Mouse (Mus musculus): ENCODE measurements around the gene Tmem245.
A peak's percentile ranks its signal among the peaks of the same experiment; 100 is the strongest.

Tmem245 gene

DNA sequence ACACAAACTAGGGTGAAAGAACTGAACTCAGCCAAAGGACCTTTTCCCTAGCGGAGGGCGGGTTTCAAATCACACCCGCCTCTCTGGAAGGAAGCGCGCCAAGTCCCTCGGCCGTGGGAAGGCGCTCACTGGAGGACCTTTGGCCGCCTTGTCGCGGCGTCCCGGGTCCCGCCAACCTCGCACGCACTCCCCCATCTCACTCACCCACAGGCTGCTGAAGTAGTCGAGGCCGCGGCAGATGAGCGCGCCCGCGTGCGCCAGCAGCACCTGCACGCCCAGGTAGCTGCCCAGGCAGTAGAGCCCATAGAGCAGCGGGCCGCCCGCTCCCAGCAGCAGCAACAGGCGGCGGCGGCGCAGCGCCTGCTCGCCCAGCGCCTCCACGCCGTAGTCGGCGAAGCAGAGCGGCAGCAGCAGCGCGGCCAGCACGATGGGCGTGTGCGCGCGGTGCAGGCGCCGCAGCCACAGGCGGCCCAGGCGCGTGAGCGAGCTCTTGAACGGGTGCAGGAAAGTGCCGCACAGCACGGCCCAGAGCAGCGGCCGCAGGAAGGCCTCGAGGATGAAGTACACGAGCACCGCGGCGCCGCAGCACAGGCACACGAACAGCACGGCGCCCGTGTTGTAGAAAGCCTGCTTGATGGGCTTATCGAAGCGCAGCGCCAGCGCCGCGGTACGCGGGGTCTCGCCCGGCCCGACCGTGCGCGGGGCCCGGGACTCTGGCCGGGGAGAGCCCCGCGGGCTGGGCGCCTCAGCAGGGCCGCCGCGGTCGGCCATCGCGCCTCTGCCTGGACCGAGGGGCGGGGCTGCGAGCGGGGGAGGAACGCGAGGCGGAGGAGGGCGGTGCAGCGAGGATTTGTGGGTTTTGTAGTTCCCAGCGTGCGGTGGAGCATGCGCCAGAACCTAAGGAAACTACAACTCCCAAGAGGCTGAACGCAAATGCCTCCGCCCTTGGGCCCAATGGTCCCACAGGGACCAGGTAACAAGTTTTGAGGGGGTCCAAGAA, at the start of gene Tmem245:
TSS of gene Tmem245 (minus strand) at position 797 of the 1,000 bp plus-strand sequence.
- DNase-seq = peak; percentile 97

DNA sequence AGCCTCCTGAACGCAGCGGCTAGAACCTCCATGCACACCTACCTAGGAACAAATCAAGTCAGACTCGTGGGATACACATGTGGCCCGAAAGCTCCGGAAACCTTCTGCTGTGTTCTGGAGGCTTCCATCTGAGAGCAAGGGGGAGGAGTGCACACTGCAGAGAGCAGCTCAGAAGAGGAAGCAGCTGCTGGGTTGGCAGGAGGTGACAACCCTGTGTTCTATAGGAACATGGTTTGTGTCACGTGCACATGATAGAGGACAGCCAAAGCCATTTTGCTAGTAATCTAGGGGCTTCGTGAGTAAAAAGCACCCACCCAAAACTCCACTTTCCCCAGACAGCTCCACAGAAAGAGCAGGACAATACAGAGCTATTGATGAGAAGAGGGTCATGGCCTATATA, 46.1 kb upstream of the Tmem245 start:
- DNase-seq = no peak

DNA sequence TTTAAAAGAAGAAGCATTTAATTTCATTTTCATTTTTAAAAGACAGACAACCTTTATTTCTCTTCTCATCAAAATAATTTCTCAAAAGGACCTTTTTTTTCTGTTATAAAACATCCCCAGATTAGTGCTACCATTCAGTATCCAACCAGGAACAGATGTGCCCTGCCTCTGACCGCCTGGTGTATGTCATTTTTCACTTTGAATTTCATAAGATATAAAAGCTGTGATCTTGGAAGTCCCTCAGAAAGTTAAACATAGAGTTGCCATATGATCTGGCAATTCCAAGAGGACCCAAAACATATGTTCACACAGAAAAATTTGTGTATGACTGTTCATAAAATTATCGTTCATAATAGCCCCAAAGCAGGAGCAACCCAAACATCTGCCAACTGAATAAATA, 44.7 kb upstream of the Tmem245 start:
- no peak for DNase-seq

DNA sequence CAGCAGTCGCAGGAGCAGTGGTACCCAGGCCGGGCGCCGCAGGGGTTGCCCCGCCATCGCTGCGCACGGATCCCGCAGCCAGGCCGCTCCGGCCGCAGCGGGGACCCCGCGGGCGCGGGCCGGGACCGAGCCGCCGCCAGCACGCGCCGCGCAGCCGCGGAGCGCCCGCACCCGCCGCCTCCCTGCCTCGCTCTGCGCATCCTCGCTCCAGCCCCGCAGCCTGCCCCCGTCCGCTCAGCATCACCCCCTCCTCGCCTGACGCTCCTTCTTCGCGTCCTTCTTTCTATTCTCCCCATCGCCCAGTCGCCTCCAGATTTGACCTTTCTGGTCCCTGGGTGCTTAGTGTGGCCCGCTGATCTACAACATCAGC, 43.0 kb upstream of the Tmem245 start, which contains the start of gene Frrs1l:
TSS of gene Frrs1l (minus strand) at position 177 of the 370 bp plus-strand sequence.
- peak; percentile 36 for DNase-seq

DNA sequence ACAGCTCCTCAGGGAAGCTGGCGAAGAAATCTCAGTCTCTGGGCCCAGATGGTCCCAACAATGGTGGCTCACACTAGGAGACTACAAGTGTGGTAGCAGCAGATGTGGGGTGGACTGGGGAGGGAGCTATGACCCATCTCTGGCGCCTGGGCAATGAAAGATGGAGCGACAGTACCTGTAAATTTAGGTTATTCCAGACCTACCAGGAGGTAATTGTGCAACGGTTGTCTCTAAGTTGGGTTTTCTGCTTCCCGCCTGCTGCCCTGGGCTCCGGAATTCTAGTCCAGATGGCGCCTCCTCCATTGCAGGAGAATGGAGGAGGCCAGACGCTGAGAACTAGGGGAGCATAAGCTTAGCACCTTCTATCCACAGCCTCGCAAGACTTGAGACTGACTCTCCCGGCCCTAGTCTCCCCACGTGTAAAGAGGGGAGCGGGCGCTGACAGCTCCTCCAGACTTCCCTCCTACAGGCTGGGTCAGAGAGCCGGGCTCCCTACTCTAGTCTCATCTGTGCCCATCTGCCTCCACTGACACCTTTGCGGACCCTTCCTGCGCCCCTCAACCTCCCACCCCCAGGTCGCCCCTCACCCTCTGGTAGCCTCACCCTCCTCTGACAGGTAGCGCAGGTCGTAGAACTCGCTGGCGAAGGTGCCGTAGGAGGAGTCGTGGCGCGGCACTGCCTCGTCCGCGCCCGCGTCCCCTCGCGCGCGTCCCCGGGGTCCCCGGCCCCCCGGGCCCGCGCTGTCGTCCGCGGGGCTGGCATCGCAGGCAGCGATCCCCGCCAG, 42.4 kb upstream of the Tmem245 start:
- DNase-seq = no peak

DNA sequence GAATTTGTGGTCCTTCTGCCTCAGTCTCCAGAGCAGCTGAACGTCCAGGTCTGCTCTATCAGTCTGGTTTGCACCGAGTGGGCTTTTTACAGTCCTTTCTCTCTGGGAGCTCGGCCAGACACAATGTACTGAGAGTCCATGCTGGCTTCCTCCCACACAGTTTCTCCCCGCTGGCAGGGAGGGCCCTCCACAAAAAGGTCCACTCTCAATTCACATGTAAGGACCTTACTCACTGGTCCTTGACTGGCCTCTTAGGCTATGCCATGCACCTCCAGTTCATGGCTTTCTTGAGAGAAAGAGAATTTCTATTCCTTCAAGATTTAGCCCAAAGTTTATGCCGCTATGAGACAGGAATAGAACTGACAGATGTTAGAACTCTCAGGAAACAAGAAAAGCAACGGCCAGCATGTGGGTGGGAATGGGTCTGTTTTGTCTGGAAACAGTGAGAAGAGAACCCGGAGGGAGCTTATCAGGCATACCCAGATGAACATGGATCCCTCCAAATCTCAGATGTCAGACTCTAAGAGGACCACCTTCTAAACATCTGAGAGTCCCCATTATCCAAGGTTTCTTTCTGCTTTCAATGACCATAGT, 18.4 kb upstream of the Tmem245 start:
- peak; percentile 13 for DNase-seq

DNA sequence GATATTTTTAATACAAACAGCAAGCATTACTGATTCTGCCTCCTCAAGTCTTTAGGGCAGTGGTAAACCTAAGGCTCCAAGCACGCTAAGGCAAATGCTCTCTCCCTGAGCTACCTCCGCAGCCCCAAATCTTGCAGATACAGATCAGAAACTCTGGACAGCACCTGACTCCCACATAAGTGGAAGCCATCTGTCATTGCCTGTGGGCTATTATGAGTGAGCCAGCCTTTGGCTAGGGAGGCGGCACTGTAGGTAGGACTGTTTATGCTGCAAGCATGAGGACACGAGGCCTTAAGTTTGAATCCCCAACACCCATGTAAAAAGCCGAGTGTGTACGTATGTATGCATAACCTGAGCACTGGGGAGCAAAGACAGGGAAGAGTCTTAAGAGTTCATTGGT, 16.4 kb upstream of the Tmem245 start:
- no peak for DNase-seq

DNA sequence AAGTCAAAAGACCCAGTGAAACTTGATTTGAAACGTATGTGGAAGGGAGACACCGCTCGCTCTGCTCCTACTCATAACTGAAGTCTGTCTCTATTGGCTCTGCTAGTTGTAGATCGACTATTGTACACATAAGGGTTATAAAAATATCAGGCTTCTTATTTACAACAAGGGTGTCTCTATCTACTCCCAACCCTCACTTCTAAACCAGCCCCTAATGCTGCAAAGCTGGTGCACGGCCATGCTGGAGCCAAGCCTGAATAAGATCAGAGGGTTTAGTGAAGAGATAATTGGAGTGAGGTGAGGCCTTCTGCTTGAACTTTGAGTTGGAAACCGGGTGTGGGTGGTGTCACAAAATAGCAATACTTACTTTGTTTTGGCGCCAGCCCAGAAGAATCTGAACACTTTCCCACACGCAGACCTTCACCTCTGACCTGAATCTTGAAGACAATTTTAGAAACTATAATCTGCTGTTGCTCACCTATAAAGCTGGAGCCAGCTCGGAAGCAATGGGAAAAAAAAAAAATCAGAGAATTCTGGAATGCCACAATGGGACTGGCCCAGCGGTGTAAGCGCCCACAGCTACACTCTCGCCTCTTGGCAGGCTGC, 14.2 kb upstream of the Tmem245 start:
- no peak for DNase-seq

DNA sequence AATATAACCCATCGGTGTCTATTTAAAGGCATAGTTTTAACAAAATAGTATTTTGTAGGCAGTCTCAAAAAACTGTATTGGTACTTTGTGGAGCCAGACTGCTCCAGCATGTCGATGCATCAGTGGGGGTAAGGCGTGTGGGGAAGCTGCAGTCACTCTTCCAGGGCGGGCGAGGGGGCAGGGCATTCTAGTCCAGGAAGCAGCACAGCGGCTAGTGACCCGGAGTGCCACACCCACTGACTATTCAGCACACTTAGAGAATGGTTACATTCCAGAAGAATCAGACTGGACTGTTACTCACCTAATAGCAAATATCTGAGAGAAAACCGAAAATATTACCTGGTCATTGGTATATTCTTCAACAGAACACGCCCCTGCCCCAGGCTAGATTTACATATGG, 10.3 kb upstream of the Tmem245 start:
- no peak for DNase-seq

DNA sequence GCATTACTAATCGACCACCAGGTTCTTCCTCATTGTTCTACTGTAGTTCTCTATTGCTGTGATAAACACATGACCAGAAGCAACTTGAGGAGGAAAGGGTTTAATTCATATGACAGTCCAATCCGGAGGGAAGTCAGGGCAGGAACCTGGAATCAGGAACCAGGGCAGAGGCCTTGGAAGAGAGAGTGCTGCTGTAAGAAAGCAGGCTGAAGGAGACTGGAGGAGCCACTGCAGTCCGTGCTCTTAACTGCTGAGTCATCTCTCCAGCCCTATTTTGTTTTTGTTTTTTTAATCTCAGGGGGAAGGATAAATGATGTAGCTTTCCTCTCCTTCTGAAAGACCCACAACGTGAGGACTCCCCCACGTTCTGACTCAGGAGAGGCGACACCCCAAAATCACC, 6.0 kb upstream of the Tmem245 start:
- no peak for DNase-seq

DNA sequence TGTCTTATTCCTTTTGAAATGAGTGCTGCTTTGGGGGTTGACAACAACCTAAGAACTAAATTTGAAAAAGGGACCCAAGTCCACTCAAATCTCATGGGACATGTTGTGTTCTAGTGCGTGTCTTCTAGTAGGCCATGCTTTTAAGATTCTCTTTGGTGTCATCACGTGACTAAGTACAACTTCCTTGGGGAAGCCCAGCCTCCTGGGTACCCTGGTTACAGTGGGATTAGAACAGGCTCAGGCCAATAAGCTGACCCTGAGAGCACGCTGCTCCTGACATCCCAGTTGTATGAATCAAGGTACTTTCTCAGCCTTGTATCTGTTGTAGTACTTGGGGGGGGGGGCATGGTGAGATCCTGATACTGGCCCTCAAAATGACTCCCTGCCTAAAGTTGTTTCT, 4.5 kb upstream of the Tmem245 start:
- DNase-seq = no peak

DNA sequence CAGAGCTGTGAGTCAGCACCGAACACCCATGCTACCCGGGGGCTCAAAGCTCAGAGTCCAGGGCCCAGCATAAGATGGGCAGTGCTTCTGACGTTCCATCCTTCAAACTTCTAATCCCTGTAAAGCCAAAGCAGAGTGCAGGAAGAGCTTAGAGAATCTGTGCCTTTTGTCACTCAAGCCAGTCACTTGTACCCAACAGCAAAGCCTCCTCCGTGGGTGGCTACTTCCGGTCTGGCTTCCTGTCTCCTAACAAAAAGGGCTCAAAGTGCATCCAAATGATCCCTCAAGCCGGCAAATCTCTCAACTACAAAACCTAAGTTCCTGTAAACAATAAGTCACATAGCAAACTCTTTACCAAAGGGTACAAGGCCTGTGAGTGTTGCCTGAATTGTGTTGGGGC, 2.3 kb upstream of the Tmem245 start:
- DNase-seq = no peak

DNA sequence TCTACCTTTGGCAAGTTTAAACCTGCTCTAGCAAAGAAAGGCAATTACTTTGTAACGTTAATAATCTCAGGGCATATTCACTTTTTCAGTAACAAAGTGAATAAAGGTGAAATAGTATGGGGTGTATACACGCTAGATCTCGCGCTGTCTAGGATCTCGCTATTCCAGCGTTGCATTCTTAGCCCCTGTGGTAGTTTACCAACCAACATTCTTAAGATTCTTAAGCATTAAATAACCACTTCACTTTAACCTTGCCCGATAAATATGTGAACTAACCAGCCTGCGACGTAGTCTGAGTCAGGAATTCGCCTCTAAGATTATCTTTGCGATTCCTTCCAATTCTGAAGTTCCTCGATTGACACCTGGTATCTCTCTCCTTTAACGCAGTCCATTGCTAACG, 1.1 kb downstream of the Tmem245 start:
- no peak for DNase-seq

DNA sequence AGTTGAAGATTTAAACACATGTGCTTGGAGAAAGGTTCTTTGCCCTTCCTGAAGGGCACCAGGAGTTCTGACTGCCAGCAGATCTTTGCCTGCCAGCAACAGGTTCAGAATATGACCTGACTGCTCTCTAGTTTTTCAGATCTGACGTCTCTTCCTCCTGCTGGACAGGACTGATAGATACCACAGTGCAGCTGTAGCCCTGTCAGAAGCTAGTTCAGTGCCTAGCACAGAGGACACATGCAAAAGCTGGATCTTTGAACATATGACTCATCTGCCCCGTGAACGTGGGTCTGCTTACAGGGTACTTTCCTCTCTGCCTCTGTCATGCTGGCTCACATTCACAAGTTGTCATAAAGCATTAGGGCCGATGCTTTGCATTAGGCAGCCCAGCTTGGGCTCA, 3.0 kb downstream of the Tmem245 start:
- DNase-seq = peak; percentile 24

DNA sequence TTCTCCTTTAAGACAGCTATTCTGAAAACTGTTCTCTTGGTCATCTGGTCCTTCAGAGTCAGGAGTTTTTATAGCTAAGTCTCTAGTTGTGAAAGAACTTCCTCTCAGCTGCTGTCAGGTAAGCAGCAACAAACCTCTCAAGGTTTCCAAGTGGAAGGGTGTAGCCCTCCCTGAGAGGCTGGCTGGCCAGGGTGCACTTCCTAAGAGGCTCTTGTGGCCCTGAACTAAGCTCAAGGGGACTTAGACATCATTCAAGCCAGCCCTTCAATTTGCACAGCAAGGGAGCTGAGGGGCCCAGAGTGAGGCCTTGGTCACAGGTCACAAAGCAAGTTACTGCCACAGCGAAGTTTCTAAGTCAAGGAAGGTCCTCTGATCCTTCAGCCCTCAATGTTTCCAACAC, 4.0 kb downstream of the Tmem245 start:
- no peak for DNase-seq

DNA sequence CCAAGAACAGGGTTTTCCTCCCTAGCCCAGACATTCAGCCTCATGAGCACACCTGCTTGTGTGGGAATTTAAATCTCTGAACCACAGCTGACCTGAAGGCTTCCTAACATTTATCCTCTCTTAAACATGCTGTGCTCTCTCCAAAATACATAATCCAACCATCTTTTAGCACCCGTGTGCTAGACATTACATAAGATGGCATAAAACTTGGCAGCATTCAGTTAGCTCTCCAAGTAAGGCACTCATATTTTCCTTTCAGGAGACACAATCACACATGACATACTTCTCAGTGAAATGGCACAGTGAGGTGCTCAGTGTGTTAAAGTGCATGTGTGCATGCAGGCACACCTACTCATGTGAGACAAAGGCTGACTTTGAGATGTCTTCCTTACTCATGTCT, 4.7 kb downstream of the Tmem245 start:
- DNase-seq = no peak

DNA sequence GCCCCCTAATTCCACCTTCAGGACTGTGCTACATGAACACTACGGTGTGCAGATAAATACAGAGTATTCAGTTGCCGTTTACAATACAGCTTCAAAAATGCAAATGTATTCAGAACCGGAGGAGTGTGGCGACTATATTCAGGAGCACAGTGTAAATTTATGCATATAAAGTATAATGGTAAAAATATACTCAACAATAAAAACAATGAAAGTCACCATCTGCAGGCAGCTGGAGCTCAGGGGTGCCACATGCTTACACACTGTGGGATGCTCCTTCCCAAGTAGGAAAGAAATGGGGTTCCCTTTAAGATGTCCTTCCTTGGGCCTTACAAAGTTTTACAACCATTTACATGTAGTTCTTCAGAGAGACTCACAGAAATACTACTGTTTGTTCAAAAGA, 5.8 kb downstream of the Tmem245 start:
- no peak for DNase-seq

DNA sequence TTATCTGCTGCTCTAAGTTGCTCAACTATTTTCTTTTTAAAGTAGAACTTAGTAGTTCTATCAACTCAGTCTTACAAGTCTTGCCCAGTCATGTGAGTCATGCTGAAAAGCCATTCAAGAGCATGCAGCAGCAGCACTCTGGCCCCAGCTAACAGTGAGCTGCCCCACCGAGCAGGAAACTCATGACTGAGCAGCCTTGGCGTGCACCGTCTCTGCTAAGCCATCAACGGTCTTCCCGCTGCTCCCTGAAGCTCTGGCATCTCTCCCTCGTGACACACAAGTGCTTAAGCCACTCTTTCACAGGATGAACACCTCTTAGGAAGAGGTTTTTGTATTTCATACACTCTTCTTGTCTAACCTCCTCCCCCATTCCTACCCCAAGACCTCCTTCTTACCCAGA, 10.1 kb downstream of the Tmem245 start:
- DNase-seq = peak; percentile 43

DNA sequence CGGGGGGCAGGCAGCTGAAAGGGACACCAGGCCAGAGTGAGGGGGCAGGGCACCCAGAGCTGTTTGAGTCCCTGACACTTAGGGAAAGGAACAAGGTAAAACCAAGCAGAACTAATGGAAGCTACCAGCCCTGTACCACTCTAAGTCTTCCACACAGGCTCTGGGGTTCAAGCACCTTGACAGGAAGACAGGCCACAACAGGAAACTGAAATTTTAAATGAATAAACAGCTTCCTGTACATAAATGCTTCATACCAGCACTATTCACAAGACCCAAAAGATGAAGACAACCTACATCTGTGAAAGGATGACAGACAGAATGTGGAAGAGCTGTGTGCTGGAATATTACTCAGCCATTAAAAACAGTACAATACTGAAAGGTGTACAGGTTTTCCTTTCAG, 11.9 kb downstream of the Tmem245 start:
- no peak for DNase-seq

DNA sequence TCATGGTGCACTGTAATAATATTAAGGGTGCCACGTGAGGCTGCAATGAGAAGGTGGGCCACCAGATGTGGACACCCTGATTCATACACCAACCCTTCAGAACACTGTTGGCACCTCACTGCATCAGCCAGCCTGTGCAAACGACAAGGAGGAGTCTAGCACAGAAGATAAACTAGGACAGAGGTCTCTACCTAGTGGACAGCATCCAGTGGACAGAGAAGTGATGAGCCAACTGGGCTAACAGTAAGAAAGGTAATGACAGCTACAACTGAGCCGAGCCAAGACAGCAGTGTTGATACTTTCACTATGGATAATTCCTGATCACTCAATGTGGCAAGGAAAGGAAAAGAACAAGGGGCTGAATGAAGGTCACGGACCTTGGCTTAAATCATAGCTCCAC, 14.1 kb downstream of the Tmem245 start:
- DNase-seq = no peak

DNA sequence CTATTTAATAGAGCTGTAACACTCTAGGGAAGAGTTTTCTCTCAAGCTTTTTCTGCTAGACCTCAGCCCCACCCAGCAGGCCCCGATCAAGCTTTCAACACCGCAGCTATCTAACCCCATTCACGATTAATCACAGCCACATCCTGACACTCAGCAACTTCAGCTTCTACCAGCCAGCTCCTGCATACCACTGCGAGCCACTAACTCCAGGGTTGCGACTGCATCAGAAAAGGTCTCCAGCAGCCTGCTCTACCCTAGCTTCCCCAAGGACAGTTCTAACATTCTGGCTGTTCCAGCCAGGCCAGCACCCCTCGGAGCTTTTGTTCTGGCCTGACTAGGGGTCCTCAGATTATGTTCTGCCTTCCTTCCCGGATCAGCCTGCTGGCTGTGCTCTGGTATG, 15.1 kb downstream of the Tmem245 start:
- no peak for DNase-seq

DNA sequence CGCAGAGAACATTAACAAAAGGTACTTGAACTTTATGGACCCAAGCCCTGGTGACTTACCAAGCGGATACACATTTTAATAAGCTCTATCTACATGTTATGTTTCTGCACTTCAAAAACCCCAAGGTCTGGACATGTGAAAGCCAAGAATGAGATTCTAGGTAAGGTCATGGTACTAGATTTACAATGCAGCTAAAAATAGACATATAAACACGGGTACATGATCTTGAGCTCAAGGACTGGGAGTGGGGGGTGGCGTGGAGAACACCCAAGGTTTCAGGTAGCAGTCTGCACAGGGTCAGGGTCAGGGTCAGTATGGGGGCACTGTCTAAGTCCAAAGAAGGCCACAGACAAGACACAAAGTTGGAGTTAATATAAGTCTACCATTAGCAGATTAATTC, 16.9 kb downstream of the Tmem245 start:
- no peak for DNase-seq

DNA sequence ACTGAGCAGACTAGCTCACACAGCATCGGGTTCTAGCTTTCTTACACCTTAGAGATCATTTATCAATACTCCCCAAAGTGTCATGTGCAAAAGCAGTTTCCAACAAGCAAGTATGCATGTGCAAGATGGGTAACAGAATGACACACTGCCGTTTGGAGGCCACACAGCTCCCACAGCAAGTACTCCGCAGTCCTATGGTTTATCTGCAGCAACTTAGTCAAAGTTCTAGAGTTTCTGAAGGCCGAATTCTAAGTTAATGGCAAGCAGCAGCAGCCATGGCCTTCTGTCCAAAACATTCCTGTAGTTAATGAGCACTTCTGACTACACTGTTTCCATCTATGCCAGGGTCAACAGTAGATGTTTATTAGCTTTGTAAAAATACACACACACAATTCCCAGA, 20.3 kb downstream of the Tmem245 start:
- DNase-seq = no peak
